Mouse (Mus musculus): ENCODE measurements around the gene Ndrg4. TPM values are rescaled to one million over a fixed set of nuclear protein-coding genes. Genes with fewer than 3 reads are reported as not detected.
"Not testable (repeated sequence)": the region's sequence is repeated elsewhere in the genome, so short reads cannot be mapped to it uniquely, and the experiment has no call there.

Gene Ndrg4
- total RNA-seq (2021): 1,000 to 10,000 TPM; 1,420 to 1,424 TPM

DNA sequence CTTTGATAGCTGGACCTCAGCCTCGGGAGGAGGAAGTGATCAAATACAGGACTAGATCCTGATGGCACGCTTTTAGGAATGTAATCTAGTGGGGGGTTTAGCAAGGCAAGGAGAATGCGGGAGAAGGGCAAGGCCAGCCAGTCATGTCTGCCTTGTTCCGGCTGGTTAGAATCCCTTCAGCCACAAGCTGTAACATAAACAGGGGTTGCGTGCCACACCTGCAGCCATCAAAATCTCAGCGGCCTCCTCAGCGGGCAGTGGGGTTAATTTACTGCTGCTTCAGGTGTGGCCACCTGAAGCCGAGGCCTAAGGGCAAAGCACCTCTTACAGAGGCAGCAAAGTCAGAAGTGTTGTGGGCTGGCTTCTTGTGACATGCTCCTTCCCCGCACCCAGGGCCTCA, at the start of gene Ndrg4:
Gene Ndrg4, plus strand, starts transcription at position 350 of the 400 bp plus-strand sequence.
- no peak for DNase-seq (ENCODE audit: extremely low spot score in 1 of 2, low spot score in 1 of 2)

DNA sequence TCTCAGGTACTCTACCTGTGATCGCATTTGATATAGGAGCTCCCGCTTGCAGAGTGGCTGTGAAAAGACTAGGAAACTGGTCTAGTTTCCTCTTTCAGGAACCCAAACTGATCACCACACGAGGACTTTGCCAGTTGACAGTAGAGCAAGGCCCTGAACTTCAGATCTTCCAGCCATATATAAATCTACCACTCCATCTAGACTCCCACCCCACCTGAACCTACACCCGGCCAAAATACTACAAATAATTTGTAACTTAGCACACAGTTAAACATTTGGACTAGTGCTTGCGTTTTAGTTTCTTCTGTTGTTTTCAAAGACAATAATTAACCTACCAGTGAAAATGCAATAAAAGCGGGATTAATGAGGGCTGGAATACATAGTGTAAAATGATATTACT, 43.9 kb upstream of the Ndrg4 start:
- DNase-seq (ENCODE audit: extremely low spot score in 1 of 2, low spot score in 1 of 2): no peak

DNA sequence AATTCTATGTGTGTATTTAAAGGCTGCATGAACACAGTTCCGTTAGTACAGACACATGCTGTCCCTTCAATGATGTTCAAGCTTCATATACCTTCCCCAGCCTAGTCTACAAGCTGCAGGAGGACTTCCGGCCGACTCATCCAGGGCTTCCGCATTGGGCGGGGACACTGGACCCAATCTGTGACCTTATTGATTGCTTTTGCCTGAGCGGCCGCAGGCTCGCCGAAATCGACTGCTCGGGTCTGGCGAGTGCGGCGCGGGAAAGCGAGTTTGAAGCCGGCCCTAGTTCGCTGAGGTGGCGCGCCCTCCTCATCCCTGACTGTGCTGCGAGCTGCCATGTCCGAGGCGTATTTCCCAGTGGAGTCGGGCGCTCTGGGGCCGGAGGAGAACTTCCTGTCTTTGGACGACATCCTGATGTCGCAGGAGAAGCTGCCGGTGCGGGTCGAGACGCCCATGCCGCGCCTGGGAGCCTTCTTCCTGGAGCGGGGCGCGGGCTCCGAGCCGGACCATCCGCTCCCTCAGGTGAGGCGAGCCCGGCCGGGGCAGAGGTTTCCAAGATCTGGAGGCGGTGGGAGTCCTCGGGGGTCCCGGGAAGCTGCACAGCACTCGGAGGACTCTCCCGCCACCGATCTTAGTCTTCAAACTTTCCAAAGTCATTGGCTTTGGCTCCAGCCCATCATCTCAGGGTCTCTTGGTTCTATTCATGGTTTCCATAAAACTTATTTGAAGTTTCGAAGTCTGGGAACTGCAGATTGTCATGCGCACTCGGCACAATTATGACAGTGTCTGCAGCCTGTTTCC, 43.3 kb upstream of the Ndrg4 start, which contains the start of gene Gins3:
Gene Gins3, plus strand, starts transcription at position 192 of the 801 bp plus-strand sequence.
- peak; percentile 79 to 83 for DNase-seq (ENCODE audit: extremely low spot score in 1 of 2, low spot score in 1 of 2)

DNA sequence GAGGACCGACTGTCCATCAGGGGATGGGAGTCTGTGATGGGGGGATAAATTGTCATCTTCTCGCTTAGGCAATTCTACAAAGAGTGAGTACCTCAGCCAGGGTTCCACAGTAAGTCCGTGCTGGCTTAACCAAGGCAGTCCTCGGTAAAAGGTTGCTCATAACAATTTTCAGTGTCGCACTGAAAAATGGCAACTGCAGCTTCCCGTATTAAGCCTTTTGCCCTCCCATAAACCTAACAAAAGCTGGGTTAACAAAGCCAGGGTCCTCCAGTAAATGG, 42.8 kb upstream of the Ndrg4 start:
- DNase-seq (ENCODE audit: extremely low spot score in 1 of 2, low spot score in 1 of 2): no peak

DNA sequence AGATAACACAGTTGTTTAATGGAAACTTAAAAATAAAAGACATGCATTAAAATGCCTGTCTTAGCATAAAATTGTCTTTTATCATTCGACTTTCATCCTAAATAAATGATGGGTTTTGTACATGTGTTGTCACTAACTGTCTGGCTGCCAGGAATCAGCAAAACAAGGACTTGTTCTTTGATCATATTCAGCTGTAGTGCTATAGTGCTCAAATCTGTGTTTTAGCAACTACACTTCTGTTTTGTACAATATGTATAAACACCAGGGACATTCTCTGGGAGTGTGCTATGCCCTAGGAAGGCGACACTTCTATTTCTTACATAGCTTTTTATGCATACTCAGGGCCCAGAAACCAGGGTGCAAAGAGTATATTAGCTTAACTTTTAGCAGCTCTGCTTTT, 31.8 kb upstream of the Ndrg4 start:
- no peak for DNase-seq (ENCODE audit: extremely low spot score in 1 of 2, low spot score in 1 of 2)

DNA sequence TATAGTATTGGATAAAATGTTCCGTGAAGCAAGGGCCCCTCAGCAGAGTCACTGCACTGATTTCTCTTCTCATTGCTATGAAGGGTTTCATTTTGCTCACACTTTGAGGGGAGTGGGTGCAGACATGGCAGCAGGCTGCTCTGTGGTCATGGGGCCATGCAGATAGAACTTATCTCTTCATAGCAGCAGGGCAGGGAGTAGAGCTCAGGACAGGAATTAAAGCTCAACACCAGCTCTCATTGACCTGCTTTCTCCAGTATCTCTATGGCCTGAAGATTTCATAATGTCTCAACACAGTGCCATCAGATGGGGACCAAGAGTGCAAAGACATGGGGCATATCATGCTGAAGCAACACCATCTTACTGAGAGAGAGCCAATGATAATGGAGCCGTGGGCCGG, 28.5 kb upstream of the Ndrg4 start:
- DNase-seq (ENCODE audit: extremely low spot score in 1 of 2, low spot score in 1 of 2): no peak

DNA sequence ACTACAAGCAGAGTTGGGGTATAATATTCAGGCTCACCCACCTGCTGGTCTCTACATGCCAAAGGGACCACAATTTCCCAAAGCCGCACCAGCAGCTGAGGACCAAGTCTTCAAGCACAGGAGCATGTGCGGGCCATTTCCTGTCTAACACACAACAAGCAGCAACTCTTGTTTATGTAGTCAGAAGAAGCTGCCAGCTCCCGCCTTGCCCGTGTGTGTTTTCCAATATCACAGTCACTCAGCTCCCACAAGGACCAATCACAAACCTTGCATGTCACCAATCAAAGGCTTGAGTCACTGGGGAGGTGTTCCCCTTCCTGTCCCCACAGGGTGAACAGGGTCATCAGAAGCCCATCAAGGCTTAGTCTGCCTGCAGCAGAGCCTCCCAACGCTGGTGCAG, 23.4 kb upstream of the Ndrg4 start:
- no peak for DNase-seq (ENCODE audit: extremely low spot score in 1 of 2, low spot score in 1 of 2)

DNA sequence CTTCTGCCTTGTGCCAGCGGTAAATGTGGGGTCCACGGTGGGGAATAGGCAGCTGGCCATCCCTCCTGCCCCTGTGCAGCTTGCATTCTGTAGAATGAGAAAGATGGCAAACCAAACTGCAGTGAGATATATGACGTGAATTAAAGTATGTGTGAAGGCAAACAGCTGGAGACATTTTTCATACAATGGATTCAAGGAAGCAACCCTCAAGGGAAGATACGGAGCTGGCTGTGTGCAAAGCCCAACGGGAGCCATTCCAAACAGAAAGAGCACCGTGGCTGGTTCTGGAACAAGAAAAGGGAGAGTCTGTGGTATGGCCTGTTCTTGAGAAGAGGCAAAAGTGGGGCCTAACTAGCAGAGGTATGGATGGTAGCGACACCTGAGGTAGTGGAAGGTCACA, 20.9 kb upstream of the Ndrg4 start:
- no peak for DNase-seq (ENCODE audit: extremely low spot score in 1 of 2, low spot score in 1 of 2)

DNA sequence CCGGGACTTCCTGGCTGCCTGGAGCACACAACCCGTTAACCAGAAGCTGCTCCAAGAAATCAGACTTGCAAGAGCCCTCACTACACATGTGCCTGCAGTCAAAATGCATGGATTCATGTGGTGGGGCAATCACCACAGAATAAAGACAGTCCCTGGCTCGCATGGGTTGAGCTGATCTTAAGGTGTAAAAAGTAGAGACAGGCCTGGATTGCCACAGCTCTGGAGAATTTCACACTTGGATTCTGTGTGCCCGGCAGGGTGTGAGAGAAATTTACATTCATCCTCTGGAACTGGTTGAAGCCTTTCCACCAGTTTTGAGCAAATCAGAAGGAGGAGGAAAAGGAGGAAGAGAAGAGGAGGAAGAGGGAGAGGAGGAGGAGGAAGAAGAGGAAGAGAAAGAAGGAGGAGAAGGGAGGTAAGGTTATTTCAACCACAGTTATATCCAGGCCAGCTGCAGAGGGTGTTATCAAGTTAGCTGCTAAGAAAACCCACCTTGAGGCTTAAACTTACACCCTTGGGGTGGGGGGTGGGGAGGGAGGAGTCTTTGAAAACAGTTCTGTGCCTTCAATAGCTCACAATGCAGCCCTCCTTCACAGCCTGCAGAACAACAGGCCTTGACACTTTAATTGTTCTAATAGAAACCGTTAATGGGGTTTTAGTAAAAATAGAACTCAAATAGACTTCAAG, 20.3 kb upstream of the Ndrg4 start:
- no peak for DNase-seq (ENCODE audit: extremely low spot score in 1 of 2, low spot score in 1 of 2)

DNA sequence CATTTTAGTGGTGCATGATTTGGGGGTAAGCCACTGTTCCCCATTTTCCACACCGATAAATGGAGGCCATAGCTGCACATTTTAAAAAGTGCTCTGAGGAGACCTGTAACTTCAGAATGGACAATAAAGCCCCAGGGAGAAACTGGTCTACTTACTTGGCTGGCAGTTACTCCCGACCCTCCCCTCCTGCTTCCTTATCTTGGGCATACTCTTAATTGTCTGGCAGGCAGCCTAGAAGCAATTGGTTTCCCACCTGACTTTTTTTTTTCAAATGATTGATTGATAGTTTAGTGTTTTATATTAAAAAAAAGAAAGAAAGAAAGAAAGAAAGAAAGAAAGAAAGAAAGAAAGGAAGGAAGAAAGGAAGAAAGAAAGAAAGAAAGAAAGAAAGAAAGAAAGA, 19.3 kb upstream of the Ndrg4 start:
- DNase-seq (ENCODE audit: extremely low spot score in 1 of 2, low spot score in 1 of 2): no peak

DNA sequence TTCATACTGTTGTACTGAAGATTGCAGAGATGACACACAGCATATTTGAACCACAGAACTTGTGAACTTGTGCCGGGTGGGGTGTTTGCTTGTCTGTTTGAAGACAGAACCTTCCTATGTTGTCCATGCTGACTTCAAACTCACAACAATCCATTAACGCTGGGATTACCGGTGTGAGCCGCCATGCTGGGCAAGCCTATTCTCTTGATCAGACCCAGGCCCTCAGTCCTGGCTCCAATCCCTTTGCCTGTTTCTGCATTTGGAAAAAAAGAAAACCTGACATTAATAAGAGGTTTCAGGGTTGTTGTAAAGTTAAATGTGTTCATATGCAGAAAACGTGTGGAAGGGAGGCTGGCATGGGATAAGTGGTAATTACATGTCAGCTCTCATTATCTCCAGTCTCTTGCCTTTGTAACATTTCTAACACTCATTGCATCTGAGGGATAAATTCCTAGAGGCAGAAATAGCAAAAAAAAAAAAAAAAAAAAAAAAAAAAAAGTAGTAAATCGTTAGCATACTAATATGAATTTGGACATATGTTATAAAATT, 16.4 kb upstream of the Ndrg4 start:
- DNase-seq (ENCODE audit: extremely low spot score in 1 of 2, low spot score in 1 of 2): no peak

DNA sequence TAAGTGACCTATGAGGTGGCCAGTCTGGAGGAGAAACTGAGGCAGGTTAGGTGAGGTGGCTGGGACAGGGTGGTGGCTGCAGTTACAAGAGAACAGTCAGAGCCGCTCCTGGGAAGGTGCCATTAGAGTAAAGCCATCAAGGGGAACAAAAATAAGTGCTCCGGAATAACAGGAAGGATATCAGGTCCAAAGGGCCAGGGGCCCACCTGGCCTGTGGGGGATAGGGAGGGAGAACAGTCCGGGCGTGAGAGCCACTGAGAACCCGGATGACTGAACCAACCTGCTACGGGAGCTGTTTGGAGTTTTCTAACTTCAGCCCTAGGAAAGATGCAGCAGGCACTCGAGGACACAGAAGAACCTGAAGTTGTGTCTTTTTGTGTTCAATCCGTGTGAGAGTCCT, 15.7 kb upstream of the Ndrg4 start:
- no peak for DNase-seq (ENCODE audit: extremely low spot score in 1 of 2, low spot score in 1 of 2)

DNA sequence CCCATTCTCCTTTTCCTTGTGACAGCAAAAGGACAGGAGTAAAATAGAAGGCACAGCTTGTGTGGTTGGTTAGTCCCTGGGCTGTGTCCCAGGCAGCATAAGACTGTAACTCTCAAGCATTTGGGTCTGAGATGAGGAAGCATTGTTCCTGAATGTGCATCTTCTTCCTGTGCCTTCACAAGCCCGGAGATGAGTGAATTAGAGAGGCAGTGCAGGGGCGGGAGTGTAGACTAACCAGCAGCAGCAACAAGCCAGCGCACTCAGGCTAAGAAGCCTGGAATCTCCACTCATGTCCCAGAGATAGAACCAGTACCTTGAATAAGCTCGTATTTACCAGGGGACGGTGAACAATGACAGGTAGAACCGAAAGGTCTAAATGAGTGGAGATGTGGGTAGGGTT, 15.2 kb upstream of the Ndrg4 start:
- no peak for DNase-seq (ENCODE audit: extremely low spot score in 1 of 2, low spot score in 1 of 2)

DNA sequence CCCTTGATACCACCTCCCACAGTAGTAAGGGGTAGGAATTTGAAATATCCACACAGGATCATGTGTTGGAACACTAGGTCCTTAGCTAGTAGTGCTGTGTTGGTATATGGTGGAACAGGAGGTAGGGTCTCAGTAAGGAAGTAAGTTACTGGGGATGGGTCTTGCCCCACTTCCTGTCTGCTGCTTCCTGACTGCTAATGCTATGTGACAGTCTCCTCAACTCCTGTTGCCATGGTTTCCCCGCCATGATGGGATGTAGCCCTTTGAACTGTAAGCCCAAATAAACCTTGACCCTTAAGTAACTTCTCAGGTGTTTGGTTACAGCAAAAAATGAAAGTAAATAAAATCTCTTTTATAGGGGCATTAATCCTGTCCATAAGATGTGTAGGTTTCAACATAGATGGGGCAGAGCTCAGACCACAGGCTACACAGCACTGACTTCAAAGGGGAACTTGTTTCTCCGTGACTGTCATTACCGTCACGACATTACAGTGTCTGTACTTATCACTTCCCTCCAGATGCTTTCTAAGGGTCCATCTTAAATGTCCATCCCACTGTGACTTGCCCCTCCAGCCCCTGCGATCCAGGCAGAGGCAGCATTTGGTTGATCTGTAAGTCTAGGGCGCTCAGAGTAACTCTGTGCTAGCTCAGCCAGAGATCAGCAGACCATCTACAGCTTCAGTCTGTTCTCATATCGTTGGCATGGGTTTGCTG, 13.7 kb upstream of the Ndrg4 start:
- no peak for DNase-seq (ENCODE audit: extremely low spot score in 1 of 2, low spot score in 1 of 2)

DNA sequence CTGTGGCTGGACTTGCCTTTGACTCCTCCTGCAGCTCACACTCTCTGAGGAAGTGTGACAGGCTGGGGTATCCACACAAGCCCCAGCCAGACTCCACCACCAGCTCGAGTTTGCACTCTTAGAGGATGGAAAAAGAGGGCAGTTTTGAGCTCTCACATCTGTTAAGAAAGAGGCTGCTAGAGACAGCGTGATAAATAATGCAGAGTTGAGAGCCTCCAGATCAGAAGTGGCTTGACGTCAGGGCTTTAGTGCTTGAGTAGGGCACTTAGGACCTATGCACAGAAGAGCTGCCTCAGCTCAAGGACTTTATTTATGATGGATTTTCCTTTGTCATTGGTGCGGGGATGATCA, 13.2 kb upstream of the Ndrg4 start:
- no peak for DNase-seq (ENCODE audit: extremely low spot score in 1 of 2, low spot score in 1 of 2)

DNA sequence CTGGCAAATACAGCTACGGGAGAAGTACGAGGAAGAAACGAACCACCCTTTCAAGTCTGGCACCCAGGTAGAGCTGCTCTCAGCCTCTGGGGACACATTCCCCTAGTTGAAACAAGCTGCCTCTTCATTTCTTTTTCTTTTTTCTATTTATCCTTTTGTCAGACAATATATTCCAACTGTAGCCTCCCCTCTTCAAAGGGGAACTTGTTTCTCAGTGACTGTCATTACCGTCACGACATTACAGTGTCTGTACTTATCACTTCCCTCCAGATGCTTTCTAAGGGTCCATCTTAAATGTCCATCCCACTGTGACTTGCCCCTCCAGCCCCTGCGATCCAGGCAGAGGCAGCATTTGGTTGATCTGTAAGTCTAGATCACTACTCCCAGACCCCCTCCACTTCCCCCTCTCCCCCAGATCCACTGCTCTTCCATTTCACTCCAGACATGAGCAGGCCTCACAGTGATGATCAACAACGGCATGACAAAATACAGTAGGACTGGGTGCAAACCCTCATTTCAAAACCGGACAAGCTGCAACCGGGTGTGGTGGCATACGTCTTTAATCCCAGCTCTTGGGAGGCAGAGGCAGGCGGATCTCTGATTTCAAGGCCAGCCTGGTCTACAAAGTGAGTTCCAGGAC, 10.8 kb upstream of the Ndrg4 start:
- DNase-seq (ENCODE audit: extremely low spot score in 1 of 2, low spot score in 1 of 2): not testable (repeated sequence)

DNA sequence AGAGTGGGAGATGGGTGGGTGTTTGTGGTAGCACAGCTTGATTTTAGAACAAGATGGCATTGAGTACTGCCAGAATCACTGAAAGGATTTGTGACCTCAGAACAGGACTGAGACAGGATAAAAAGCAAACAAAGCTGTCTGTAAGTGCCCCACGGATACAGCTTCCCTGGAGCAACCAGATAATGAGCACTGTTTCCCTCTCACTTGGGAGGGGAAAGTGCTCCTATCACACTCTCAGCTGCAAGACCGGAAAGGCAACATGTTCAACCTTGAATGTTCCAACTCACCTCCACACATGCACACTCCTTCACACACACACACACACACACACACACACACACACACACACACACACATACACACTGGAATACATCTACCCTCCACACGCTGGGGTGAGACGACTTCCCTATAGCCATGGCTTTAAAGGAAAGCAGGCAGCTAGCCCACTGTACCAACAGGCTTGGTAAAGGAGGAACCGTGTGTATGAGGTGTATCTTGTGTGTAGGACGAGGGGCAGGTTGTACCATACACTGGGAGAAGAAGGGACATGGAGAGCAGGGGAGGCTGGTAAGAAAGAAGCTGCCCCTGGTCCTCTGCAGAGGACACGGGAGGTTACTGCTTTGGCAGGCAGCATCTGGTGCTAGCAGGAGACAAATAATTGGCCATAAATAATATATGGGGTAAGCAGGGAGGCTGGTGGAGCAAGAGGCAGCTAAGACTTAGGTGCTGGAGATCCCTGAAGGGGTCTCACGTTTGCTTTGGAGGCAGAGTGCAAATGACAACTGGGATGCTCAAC, 8.4 kb upstream of the Ndrg4 start:
- no peak for DNase-seq (ENCODE audit: extremely low spot score in 1 of 2, low spot score in 1 of 2)

DNA sequence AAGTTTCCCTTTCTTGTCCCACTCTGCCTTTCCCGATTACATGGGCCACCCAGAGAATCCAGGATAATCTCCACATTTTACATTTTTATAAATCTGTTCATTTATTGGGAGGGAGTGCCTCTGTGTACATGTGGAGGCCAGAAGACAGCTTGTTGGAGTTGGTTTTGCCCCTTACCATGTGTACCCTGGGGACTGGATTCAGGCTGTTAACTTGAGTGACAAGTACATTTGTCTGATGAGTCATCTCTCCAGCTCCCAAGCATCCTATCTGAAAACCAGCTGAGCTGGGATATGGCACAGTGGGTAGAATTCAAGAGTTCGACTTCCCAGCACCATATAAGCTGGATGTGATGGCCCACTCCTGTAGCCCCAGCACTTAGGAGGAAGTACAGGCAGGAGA, 6.8 kb upstream of the Ndrg4 start:
- DNase-seq (ENCODE audit: extremely low spot score in 1 of 2, low spot score in 1 of 2): no peak

DNA sequence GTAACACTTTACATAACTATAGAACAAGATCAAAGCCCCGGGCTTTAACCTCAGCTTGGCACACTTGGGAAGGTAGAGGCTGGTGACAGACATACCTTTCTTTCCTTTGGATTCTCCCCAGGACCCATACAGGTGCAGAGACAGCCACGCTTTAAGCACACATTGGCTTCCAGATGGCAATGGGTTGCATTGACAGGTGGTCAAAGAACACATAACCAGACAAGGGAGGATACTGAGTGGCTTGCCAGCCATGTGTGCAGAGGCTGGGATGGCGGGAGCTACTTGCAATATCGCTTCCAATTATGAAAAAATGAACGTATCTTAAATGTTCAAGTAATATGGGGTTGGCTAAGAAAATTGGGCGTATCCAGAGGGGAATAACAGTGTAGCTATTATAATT, 4.9 kb upstream of the Ndrg4 start:
- DNase-seq (ENCODE audit: extremely low spot score in 1 of 2, low spot score in 1 of 2): no peak

DNA sequence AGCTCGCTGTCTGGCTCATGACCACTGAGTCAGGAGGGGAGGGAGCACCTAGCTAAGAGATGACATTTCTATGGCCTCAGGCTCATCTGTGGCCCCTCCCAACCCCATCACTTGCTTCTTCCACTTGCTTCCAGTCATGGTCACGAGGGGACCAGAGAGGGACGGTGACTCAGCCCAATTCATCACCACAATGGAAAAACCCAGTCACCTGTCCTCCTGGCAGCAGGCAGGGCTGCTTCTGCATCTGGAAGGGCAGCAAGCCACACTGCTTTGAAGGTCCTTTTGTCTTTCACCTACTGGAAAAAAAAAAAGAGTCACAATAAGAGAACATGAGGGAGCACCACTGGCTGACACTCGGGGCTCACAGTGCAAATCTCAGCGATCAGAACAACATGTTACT, 4.0 kb upstream of the Ndrg4 start:
- no peak for DNase-seq (ENCODE audit: extremely low spot score in 1 of 2, low spot score in 1 of 2)

Data from layer of hippocampus, postnatal 25 days (tissue).